Mouse (Mus musculus): Measurements from ENCODE around the gene Uggt1.

Uggt1 gene

GRCm38 (mm10) chr1:36244058-36244827 is at the start of gene Uggt1:
Uggt1 (minus strand) TSS chr1:36244720.
- DNase-seq (ENCODE audit: low read depth, low spot score), result peak; percentile 91

DNA sequence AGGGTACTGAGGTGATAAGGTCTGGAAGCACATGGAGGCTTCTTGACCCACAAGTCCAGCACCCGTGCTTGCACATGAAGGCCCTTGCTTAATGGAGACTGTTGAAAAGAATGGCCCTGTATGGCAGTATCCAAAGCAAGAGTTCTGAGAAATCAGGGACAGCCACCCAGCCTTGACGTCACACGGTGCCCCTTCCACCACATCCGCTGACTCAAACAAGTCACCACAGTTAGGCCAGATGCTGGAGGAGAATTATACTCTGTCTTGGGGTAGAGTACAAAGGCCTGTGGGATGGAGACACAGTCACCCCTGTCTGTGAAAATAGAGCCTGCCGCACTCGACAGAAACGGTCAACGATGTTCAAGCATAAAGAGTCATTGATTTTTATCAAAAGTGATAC is 49.0 kb upstream of the Uggt1 start:
- DNase-seq (ENCODE audit: low read depth, low spot score), result no peak

DNA sequence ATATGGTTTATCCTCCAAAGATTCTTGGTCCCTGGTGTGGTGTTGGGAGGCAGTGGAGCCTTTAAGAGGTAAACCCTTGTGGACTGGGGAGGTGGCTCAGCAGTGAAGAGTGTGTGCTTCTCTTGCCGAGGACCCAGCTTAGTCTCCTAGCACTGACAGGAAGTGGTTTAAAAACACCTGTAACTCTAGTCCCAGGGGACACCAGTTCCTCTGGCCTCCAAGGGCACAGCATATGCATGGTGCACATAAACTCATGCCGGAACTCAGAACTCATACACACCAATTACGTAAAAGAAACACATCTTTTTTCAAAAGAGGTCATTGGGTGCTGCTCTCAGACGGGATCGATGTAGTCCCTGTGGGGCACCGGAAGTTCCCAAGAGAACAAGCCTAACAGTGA is 37.3 kb upstream of the Uggt1 start:
- no peak for DNase-seq (ENCODE audit: low read depth, low spot score)

- DNase-seq (ENCODE audit: low read depth, low spot score), result no peak
Measured at GRCm38 (mm10) chr1:36280938-36281337, 36.4 kb upstream of the Uggt1 start.

GRCm38 (mm10) chr1:36279202-36279601 is 34.7 kb upstream of the Uggt1 start:
- peak; percentile 85 for DNase-seq (ENCODE audit: low read depth, low spot score)

GRCm38 (mm10) chr1:36277267-36278060 is 32.9 kb upstream of the Uggt1 start:
- DNase-seq (ENCODE audit: low read depth, low spot score), result peak; percentile 78

DNA sequence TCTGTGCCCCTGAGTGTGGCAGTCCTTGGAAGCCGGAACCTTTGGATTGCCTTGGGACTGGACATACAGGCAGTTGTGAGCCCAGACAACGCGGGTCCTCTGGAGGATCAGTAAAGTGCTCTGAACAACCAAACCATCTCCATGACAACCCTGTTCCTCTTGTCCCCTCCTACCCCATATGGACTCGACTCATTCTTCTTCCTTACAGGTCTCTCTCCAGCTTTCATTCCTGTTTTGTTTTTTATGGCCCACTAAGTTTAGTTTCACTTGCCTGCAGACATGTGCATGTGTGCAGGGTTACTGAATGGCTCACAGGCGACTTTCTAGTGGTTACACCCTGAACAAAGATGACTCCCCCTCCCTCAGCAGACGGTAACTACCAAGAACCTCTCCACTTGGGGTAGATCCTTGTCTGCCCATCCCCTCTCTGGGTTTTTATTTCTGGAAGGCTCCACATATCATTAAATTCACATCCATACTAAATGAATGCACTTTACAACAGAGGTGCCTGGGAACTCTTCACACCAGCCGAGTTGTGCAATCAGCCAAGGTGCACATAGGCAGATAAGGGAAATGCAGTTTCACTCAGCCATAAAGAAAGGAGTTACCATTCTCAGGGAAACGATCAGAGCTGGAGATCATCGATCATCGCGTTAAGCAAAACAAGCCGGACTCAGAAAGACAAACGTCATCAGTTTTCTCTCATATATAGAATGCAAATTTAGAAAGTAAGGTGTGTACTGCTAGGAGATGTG is 31.3 kb upstream of the Uggt1 start:
- no peak for DNase-seq (ENCODE audit: low read depth, low spot score)

DNA sequence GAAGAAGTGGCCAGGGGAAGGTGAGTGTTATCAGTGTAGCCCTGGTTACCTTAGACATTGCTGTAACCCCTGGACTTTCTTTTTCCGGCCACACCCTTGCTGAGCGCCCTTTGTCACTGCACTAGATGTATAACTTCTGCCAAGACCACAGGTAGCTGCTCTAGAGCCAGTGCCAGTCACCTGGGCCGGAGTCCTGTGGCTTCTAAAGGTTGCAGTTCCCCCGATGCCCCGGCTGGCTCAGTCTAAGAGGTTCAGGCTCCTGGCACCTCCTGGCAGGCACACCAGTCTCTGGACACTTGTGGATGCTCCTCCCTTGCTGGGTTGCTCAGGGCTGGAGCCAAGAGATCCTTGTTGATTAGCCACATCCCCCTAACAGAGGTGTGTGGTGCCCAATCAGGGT is 29.9 kb upstream of the Uggt1 start, which contains the start of gene Neurl3:
Gene Neurl3, minus strand, starts transcription at position 225 of the 400 bp plus-strand sequence.
- no peak for DNase-seq (ENCODE audit: low read depth, low spot score)

GRCm38 (mm10) chr1:36273288-36273687 is 28.8 kb upstream of the Uggt1 start:
- no peak for DNase-seq (ENCODE audit: low read depth, low spot score)

GRCm38 (mm10) chr1:36272546-36272945 is 28.0 kb upstream of the Uggt1 start:
- DNase-seq (ENCODE audit: low read depth, low spot score), result no peak

GRCm38 (mm10) chr1:36271516-36272230 is 27.2 kb upstream of the Uggt1 start:
- DNase-seq (ENCODE audit: low read depth, low spot score), result no peak

DNA sequence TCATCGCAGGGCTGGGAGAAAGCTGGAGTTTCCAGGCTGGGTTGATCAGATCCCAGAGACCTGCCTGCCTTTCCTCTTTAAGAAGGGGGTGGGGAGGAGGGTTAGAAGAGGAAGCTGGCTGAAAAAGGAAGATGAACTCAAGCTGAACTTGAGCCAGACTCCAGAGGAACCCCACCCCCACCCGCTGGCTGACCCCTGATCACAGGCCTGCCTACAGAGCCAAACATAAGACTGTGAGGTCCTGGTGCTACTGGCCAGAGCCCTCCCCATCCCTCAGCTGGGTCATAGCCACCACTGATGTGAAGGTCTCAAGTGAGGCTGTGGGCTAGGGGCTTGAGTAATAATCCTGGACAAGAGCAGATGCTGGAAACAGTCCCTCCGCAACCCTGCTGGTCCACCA is 26.1 kb upstream of the Uggt1 start:
- DNase-seq (ENCODE audit: low read depth, low spot score), result no peak

- no peak for DNase-seq (ENCODE audit: low read depth, low spot score)
Measured at GRCm38 (mm10) chr1:36269121-36269795, 24.7 kb upstream of the Uggt1 start.

DNA sequence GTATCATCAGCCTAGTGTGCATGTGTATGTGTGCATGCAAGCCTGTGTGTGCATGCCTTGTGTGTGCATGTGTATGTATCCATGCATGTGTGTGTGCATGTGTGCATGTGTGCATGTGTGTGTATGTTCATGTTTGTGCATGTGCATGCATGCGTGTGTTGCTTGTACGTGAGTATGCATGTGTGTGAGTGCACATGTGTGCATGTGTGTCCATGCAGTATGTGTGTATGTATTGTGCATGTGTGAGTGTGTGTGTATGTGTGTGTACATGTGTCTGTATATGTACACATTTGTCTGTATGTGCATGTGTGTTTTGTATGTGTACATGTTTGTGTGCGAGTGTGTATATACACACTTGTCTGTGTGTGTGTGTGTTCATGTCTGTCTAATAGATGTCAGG is 23.1 kb upstream of the Uggt1 start:
- DNase-seq (ENCODE audit: low read depth, low spot score), result no peak

- DNase-seq (ENCODE audit: low read depth, low spot score), result no peak
Measured at GRCm38 (mm10) chr1:36266293-36266692, 21.8 kb upstream of the Uggt1 start.

- no peak for DNase-seq (ENCODE audit: low read depth, low spot score)
Measured at GRCm38 (mm10) chr1:36263833-36264488, 19.4 kb upstream of the Uggt1 start.

DNA sequence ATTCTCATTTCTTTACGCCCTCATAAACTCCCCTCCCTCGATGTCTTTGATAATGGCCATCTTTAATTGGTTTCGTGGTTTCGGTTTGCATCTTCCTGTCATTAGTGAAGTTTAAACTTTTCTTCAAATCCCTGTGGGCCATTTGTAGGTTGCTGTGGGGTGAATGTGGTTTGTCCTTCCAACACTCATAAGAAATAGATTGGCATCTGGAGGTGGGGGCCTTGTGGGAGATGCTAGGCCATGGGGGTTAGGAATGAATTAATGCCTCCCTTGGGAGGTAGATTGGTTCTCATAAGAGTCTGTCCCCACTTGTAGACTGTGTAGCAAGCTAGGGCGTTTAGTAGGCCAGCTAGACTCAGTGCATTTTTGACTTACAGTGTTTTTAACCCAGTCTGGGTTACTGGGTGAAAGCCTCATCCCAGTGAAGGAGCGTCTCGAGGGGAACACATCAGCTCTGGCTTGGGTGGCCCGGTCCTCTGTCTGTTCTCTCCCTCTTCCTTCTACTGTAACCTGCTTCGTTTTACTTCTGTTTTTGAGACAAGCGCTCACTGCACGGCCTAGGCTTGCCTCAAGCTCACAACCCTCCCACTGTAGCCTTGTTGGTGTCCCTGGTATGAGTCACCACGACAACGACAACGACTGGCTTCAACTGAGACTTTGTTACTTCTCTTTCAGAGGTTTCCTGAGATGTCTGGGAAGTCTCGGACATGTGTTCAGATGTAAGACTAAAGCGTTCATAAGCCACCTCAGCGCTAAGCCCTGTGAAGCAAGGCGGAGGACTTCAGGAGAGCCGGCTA is 17.4 kb upstream of the Uggt1 start:
- DNase-seq (ENCODE audit: low read depth, low spot score), result no peak

DNA sequence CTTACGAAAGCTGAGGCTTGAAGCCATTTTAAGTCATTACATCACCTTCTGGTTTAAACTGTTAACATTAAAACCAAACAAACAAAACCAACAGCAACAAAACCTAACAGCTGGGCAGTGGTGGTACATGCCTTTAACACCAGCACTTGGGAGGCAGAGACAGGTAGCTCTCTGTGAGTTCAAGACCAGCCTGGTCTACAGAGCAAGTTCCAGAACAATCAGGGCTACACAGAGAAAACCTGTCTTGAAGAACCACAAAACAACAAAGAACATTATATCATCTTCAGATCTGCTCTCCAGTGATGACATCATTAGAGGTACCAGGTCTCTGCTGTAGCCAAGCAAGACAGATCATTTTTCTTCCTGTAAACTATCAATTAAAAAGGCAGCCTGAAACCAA is 15.9 kb upstream of the Uggt1 start:
- DNase-seq (ENCODE audit: low read depth, low spot score), result no peak

DNA sequence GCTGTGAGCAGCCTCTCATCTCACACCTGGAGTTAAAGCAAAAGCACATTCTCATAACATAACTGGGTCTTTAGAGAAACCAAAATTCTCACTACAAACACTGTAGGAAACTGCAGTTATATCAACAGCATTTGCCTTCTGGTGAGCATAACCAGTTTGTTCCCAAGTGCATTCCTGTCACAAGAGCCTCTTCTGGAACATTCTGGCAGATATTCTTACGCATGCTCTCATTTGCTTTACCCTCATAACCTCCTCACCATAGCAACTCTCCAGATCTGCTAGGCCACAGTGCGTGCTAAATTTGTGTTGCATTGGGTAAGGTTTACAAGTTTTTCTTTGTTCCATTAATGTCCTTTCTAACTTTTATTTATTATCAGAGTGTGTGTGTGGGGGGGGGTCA is 14.8 kb upstream of the Uggt1 start:
- no peak for DNase-seq (ENCODE audit: low read depth, low spot score)

- DNase-seq (ENCODE audit: low read depth, low spot score), result no peak
Measured at GRCm38 (mm10) chr1:36258631-36259030, 14.1 kb upstream of the Uggt1 start.
